Mouse (Mus musculus) left cerebral cortex, postnatal 10 days (tissue): ENCODE measurements around the gene Kif18a. TPM values are rescaled to one million over a fixed set of nuclear protein-coding genes. Genes with fewer than 3 reads are reported as not detected.

Source experiments
- DNase-seq, 2 experiments: peaks; one replicate each; pipeline ENCODE4 v3.0.0; 2021 to 2022; ENCODE audit warnings: low spot score in 2 of 2, mixed read lengths in 1 of 2; ENCODE audit errors: extremely low spot score in 1 of 2
- intact Hi-C: fragments of 180-260 bp; cut with DNase I; formaldehyde crosslinking; loops from one replicate; pipeline ENCODE4 v1.15.1; 2025
- total RNA-seq, 2 experiments: library from RNA; stranded (reverse); gene quantifications; 2 replicates each; pipeline ENCODE4 v1.2.3; 2021

Gene Kif18a
- 1 to 10 TPM; 1.7 to 2.0 TPM for total RNA-seq

DNA sequence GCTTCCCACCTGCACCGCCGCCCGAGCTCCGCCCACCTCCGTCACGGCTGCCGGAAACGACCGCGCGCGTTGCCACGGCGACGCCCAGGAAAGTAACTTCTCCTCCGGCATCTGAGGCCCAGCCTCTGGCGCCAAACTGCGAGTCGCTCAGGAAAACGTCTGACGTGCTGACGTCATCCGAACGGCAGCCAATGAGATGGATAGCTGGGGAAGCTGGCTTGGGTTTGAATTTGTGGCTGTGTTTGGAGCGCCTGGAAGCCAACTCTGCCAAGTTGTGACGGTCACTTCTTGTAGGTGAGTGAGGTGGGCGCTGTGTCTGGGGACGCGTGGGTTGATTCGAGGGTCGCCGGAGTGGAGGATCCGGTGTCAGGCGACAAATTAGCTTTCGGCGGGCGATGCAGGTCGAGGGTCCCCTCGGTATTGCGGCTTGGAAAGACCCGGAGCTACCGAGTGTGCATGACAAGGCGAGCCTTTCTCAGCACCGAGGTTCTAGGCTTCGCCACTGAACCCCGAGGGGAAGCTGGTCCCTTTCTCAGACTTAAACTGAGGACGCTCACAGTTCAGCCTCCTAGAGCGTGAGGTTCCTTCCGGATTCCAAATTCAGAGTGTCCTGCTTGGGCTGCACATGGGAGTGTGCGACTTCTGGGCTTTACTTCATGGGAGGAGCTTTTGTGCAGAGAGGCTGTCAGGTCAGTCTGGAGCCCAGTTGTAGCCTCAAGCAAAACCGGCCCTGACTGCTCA is at the start of gene Kif18a, which contains the start of gene Mettl15:
Gene Kif18a, plus strand, starts transcription at position 139 of the 741 bp plus-strand sequence.
Gene Mettl15, minus strand, starts transcription at position 149 of the 741 bp plus-strand sequence.
- intact Hi-C loops, result no loop called here
- DNase-seq, result peak; percentile 97

GRCm38 (mm10) chr2:109233876-109234275 is 46.7 kb upstream of the Kif18a start:
- no peak for DNase-seq
- intact Hi-C loops, result no loop called here

- intact Hi-C loops, result no loop called here
- DNase-seq, result no peak
Observed at GRCm38 (mm10) chr2:109235741-109236140, 44.8 kb upstream of the Kif18a start.

DNA sequence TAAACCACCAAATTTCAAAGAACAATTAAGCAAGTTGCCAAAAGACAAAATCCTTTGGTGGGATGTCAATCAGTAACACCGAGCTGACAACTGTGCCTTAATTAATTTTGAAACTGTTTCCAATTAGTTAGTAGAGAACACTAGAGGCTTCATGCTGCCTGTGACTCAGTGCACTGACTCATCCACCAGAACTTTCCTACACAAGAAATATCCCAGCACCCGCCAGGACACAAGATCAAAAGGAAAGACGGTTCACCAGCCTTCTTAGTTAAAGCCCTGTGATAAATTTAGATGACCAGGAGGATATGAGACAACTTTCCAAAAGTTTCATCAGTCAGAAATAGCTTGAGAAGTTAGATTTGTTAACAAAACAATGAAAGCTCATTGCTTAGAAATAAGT is 38.6 kb upstream of the Kif18a start:
- intact Hi-C loops, result no loop called here
- DNase-seq, result no peak

- DNase-seq, result no peak
- intact Hi-C loops, result no loop called here
Observed at GRCm38 (mm10) chr2:109262779-109263178, 17.8 kb upstream of the Kif18a start.

DNA sequence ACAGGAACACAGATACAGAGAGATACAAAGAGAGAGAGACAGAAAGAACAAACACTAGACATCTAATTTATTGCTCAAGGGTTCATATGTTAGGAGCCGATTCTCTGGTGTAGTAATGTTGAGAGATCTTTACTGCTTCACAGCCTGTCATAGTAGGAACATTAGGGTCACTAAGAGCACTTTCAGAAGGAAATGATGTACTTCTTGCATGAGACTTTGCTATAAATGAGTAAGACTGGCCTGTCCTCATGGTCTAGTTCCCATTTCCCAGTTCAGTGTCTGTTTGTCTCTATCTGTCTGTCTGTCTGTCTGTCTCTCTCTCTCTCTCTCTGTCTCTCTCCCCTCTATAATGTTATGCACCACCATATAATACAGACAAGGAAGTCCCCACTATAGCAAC is 7.4 kb upstream of the Kif18a start:
- intact Hi-C loops, result loop anchor here (10.0 kb wide), 1 partner anchor 402 kb away; the partner anchor contains the start of gene Bdnf
- DNase-seq, result no peak

GRCm38 (mm10) chr2:109277593-109277992 is 2.9 kb upstream of the Kif18a start:
- DNase-seq, result no peak
- intact Hi-C loops, result loop anchor here (10.0 kb wide), 1 partner anchor 397 kb away; the partner anchor contains the start of gene Bdnf

DNA sequence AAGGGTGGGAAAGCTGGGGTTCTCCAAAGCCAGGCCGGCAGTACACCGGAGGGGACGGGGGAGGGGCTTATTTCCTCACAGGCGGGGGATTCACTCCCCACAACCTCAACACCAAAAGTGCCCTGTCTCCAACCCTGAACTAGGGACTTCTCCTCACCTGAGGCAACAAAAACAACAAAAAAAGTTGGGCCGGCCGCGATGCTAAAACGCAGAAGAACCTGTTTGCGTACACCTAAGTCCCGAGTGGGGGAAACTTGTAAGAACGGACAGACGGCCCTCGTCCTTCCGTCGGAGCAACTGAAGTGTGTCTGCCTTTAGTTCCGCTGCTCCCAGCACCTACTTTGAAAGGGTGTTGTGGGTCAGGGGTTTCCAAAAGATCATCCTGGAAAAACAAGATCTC is 2.5 kb upstream of the Kif18a start:
- intact Hi-C loops, result loop anchor here (10.0 kb wide), 1 partner anchor 397 kb away; the partner anchor contains the start of gene Bdnf
- peak; percentile 3 to 42 for DNase-seq

- intact Hi-C loops, result no loop called here
- DNase-seq, result no peak
Observed at GRCm38 (mm10) chr2:109280272-109280599, 302 bp upstream of the Kif18a start.

GRCm38 (mm10) chr2:109281341-109281690 is 778 bp downstream of the Kif18a start:
- DNase-seq, result no peak
- intact Hi-C loops, result no loop called here

GRCm38 (mm10) chr2:109284121-109284520 is 3.6 kb downstream of the Kif18a start:
- no peak for DNase-seq
- intact Hi-C loops, result no loop called here

- no peak for DNase-seq
- intact Hi-C loops, result no loop called here
Observed at GRCm38 (mm10) chr2:109289327-109289726, 8.8 kb downstream of the Kif18a start.

- intact Hi-C loops, result no loop called here
Observed at GRCm38 (mm10) chr2:109296264-109296663, 15.7 kb downstream of the Kif18a start.

DNA sequence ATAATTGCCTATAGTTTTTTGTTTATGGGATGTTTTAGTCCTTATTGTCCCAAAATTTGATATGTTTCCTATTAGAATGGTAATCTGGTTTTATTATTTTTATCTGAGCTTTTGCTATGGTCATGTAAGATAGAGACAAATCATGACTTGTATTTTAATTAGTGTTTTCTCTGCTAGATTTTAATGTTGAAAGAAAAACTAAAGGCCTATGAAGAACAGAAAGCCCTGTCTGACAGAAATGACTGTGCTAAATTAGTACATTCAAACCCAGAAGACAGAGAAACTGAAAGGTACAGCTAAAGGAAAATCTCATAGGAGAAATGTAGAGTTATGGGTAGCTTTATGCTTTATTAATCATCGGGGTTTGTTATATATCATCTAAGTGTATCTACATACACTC is 17.6 kb downstream of the Kif18a start:
- intact Hi-C loops, result no loop called here
- DNase-seq, result no peak

More at GRCm38 (mm10) chr2:109296264-109296663, 15.7 kb downstream of the Kif18a start:
- no peak for DNase-seq

GRCm38 (mm10) chr2:109302234-109302633 is 21.7 kb downstream of the Kif18a start:
- no peak for DNase-seq
- intact Hi-C loops, result no loop called here

DNA sequence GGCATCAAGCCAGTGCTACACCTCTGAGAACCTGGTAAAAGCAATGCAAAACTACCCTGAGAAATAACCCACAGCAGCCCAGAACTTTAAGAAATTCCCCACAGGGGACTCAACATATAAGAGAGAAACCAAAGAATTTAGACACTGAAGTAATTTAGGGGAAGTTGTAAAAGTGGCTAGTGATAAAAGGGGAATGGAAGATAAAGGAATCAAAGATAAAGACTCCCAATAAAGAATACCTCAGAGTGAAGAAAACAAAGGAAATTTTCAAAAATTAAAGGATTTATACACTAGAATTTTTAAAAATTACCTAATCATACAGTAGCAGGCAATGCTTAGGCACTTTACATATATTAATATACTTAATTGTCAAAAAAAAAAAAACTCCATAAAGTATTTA is 23.1 kb downstream of the Kif18a start:
- intact Hi-C loops, result no loop called here
- no peak for DNase-seq

DNA sequence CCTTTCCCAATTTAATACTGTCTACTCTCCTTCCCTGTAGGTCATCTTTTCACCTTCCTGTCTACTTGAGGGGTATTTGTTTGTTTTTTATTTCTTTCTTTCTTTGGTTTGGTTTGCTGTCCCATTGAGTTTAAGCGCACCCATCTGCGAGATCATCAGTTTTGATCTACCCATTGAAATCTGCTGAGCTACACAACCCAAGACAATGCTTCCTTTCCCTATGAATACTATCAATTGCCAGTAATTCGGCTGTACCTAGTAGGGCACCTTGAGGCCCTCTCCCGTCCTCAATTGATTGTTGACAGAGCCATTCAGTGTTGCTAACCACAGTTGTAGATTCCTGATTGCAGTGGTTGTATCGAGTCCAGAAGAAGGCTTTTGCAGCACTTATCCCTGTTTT is 30.8 kb downstream of the Kif18a start:
- DNase-seq, result no peak
- intact Hi-C loops, result no loop called here

- intact Hi-C loops, result no loop called here
Observed at GRCm38 (mm10) chr2:109331807-109332206, 51.3 kb downstream of the Kif18a start.

DNA sequence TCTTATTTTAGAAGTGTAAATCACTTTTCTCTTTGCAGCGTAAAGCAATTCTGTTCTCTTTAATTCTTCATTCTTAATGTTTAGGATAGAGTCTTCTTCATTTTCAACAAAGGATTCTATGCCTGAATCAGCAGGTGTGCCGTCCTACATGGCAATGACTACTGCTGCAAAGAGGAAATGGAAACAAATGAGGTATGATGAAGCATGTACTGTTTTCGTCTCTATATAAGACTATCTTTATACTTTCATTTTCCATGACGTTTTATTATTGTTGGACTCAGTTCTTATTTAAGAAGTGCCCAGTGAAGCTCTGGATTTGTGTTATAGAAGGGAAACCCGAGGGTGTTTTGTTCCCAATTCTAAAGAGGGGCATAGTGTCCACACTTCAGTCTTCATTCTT is 53.7 kb downstream of the Kif18a start:
- intact Hi-C loops, result no loop called here
- no peak for DNase-seq

More at GRCm38 (mm10) chr2:109331807-109332206, 51.3 kb downstream of the Kif18a start:
- no peak for DNase-seq

DNA sequence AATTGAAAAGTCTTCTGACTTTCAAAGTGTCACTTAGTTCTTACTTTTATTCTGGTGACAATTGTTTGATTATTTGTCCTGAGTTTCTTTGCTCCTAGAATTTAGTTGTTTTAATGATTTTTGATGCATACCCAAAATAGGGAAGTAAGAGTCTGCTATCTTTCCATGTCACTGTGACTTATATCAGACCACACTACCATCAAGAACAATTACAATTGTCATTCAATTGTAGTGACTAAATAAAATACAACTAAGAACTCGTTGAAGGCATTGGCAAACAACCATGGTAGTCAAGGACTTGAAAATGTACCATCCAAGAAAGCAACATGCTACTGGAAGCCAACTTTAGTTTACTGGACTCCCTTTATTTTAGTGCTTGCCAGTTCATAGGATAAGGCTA is 55.2 kb downstream of the Kif18a start:
- intact Hi-C loops, result no loop called here
- DNase-seq, result no peak

GRCm38 (mm10) chr2:109345386-109345785 is 64.8 kb downstream of the Kif18a start:
- intact Hi-C loops, result no loop called here
- no peak for DNase-seq
